ENCODE assay signal across 11 mouse cellular contexts in genomic region chr5:109550225-109550935, GRCm38 (mm10). TPM values are rescaled to one million over a fixed set of nuclear protein-coding genes. Genes with fewer than 3 reads are reported as not detected.
DNase-seq lines count a peak whose midpoint lies in the region.
"Had no signal": no experiment of that assay in that cellular context is flagged by ENCODE, and none has a peak within 500 bp of the region (broad histone marks: within the 10 kb centered on the region; RNA-seq: fewer than 3 reads in every experiment).

No protein-coding gene starts in this region.

- intact Hi-C loops in left cerebral cortex, postnatal 4 days (cut with DNase I) = no loop called here
- intact Hi-C loops in left cerebral cortex, postnatal 14 days (cut with DNase I) = no loop called here

- peak; percentile 8 for DNase-seq in cerebellum, adult 11-12 months
- no peak for DNase-seq in cerebellum, adult 8-10 months
- DNase-seq in left cerebral cortex, postnatal 4 days = peak; percentile 1
- no peak for DNase-seq in left cerebral cortex, postnatal 14 days (ENCODE audit: low spot score in 2 of 2)
- DNase-seq in A20 (ENCODE audit: low read depth, low spot score) (peak; percentile 7), R1 (ENCODE audit: low read depth, low spot score) (peak; percentile 88)
- no peak for DNase-seq in embryo, embryonic 11 days
- DNase-seq in natural killer cell, adult 2 months (ENCODE audit: low spot score in 2 of 2) = no peak
- DNase-seq: adrenal gland, postnatal 36 days; forebrain, postnatal 0 days; heart, postnatal 36 days had no signal

RNA-seq across cellular contexts. Expression of gene Crlf2, which starts 8.4 kb away (rescaled TPM):
- total RNA-seq in left cerebral cortex, postnatal 4 days (2021) = 10 to 100 TPM; 41.6 to 47.1 TPM
- total RNA-seq in left cerebral cortex, postnatal 14 days (2021) = 10 to 100 TPM; 34.8 to 43.3 TPM

Comparison
In these comparisons a context has a peak if more than half of its experiments do, and no peak if none do; other contexts are left out.
1. DNase-seq: peak in cerebellum, adult 11-12 months (single experiment), left cerebral cortex, postnatal 4 days (single experiment), A20 (single experiment) and R1 (single experiment); none in cerebellum, adult 8-10 months (single experiment), left cerebral cortex, postnatal 14 days (0 of 2), embryo, embryonic 11 days (single experiment) and natural killer cell, adult 2 months (0 of 2).